Mouse (Mus musculus): ENCODE results near the gene Cped1. TPM values are rescaled to one million over a fixed set of nuclear protein-coding genes. Genes with fewer than 3 reads are reported as not detected.
"Not testable (repeated sequence)": the region's sequence is repeated elsewhere in the genome, so short reads cannot be mapped to it uniquely, and the experiment has no call there.

The Cped1 gene
- total and polyA plus RNA-seq, 3 experiments, result 0.22 TPM; not detected in 2

DNA sequence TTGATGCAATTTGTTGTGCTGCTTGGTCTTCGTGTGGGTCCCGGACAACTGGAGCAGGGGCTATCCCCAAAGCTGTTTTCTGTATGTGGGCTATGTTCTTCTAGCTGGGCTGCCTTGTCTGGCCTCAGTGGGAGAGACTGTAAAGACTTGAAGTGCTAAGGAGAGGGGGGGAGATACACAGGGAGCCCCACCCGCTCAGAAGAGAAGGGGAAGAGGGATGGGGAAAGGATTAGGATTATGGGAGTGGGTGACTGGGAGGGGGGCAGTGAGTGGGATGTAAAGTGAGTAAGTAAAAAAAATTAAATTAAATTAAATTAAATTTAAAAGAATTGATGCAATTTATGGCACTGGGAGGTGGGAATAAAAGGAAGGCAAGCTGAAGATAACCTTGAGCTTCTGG lies 50.2 kb downstream of the Cped1 start:
- Histone ChIP-seq H3K9me3 (replicated peaks) (no peaks in the 10 kb centered on the region), H3K4me1 (ENCODE audit: insufficient read depth, low read depth, low read length) (no peaks in the 10 kb centered on the region), H3K4me3 (ENCODE audit: low read depth, low read length) (no peak overlapping the region), H3K27me3 (ENCODE audit: insufficient read depth, low read length) (no peaks in the 10 kb centered on the region), H3K36me3 (replicated peaks) (no peaks in the 10 kb centered on the region)
- DNase-seq (ENCODE audit: low spot score) (no peak), ATAC-seq (ENCODE audit: extremely low read depth, insufficient number of reproducible peaks, low FRiP score, poor library complexity, severe bottlenecking) (no peak)
- TF ChIP-seq GATA1 (IDR thresholded peaks at IDR 0.05; ENCODE audit: borderline replicate concordance, low read length) (no peak), GATA2 (IDR thresholded peaks at IDR 0.05; ENCODE audit: borderline replicate concordance, low read depth, low read length) (no peak), POLR2AphosphoS5 (IDR thresholded peaks at IDR 0.05; ENCODE audit: insufficient replicate concordance, low read depth, low read length) (no peak), CTCF (IDR thresholded peaks at IDR 0.05; ENCODE audit: low read depth, low read length) (no peak), TAL1 (conservative IDR thresholded peaks at IDR 0.05; ENCODE audit: low read depth, low read length) (no peak)

DNA sequence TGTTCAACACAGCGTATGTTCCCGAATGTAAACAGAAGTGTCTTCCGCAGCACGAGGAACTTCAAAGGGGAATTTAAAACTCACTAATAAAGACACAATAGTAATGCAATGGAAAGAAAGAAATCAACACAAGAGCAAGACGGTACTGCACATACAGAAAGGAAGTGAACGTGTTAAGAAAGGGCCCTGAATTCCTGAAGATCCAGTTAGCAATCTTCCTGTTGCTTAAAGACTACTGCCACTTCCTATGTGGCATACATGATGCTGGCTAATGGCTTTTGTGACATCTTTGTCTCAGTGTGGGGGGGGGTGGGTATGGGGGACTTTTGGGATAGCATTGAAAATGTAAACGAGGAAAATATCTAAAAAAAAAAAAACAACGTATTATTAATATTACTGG lies 50.7 kb downstream of the Cped1 start:
- Histone ChIP-seq H3K9me3 (replicated peaks) (no peaks in the 10 kb centered on the region), H3K4me1 (ENCODE audit: insufficient read depth, low read depth, low read length) (no peaks in the 10 kb centered on the region), H3K27me3 (ENCODE audit: insufficient read depth, low read length) (no peaks in the 10 kb centered on the region), H3K36me3 (replicated peaks) (no peaks in the 10 kb centered on the region), H3K4me3 (ENCODE audit: low read depth, low read length) (no peak overlapping the region)
- TF ChIP-seq TAL1 (conservative IDR thresholded peaks at IDR 0.05; ENCODE audit: low read depth, low read length) (no peak), GATA2 (IDR thresholded peaks at IDR 0.05; ENCODE audit: borderline replicate concordance, low read depth, low read length) (no peak), POLR2AphosphoS5 (IDR thresholded peaks at IDR 0.05; ENCODE audit: insufficient replicate concordance, low read depth, low read length) (no peak), CTCF (IDR thresholded peaks at IDR 0.05; ENCODE audit: low read depth, low read length) (no peak), GATA1 (IDR thresholded peaks at IDR 0.05; ENCODE audit: borderline replicate concordance, low read length) (no peak)
- no peak for DNase-seq (ENCODE audit: low spot score)
- ATAC-seq (ENCODE audit: extremely low read depth, insufficient number of reproducible peaks, low FRiP score, poor library complexity, severe bottlenecking), result no peak

DNA sequence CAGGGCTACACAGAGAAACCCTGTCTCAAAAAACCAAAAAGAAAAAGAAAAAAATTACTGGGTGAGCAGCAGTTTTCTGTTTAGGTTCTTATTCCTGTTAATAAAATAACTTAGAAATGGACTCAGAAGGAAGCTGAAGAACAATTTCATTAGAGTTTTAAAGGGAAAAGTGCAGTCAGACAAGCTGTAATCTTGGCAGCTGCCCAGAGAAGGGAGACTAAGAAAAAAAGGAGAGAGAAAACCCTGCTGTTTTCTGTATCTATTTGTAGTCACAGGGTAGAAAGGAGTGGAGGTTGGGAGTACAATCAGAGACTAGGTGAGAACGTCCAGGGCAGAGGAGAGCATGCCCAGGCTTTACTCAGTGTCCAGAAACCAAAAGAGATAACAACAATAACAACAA lies 51.2 kb downstream of the Cped1 start:
- DNase-seq (ENCODE audit: low spot score) (no peak), ATAC-seq (ENCODE audit: extremely low read depth, insufficient number of reproducible peaks, low FRiP score, poor library complexity, severe bottlenecking) (no peak)
- Histone ChIP-seq H3K4me1 (ENCODE audit: insufficient read depth, low read depth, low read length) (no peaks in the 10 kb centered on the region), H3K9me3 (replicated peaks) (no peaks in the 10 kb centered on the region), H3K4me3 (ENCODE audit: low read depth, low read length) (no peak overlapping the region), H3K27me3 (ENCODE audit: insufficient read depth, low read length) (no peaks in the 10 kb centered on the region), H3K36me3 (replicated peaks) (no peaks in the 10 kb centered on the region)
- no peak for TF ChIP-seq GATA2 (IDR thresholded peaks at IDR 0.05; ENCODE audit: borderline replicate concordance, low read depth, low read length)
- no peak for TF ChIP-seq TAL1 (conservative IDR thresholded peaks at IDR 0.05; ENCODE audit: low read depth, low read length)
- no peak for TF ChIP-seq CTCF (IDR thresholded peaks at IDR 0.05; ENCODE audit: low read depth, low read length)
- TF ChIP-seq GATA1 (IDR thresholded peaks at IDR 0.05; ENCODE audit: borderline replicate concordance, low read length), result no peak
- no peak for TF ChIP-seq POLR2AphosphoS5 (IDR thresholded peaks at IDR 0.05; ENCODE audit: insufficient replicate concordance, low read depth, low read length)

DNA sequence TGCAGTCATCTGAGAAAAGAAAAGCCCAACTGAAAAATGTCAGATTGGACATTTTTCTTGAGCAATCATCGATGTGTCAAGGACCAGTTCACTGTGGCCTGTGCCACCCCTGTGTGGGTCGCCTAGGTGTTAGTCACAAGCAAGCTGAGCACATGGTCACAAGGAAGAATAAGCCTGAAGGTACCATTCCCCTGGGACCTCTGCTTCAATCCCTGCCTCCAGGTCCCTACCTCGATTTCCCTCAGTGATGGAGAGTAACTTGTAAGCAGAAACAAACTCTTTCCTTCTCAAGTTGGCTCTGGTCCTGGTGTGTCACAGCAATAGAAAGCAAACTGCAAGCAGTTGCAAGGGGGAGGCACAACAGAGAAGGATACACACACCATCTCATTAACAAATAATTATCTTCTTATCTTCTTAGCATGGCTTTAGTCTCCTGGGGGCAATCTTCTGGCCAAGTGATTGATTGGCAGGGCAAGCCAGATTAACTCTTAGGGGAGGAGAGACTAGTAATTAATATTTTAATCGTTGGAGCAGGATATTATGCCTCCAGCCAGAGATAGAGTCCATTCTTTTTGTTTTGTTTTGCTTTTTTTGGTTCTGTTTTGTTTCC lies 51.8 kb downstream of the Cped1 start:
- DNase-seq (ENCODE audit: low spot score) (no peak), ATAC-seq (ENCODE audit: extremely low read depth, insufficient number of reproducible peaks, low FRiP score, poor library complexity, severe bottlenecking) (no peak)
- H3K9me3 ChIP-seq (replicated peaks), result no peaks in the 10 kb centered on the region
- TF ChIP-seq GATA1 (IDR thresholded peaks at IDR 0.05; ENCODE audit: borderline replicate concordance, low read length) (no peak), TAL1 (conservative IDR thresholded peaks at IDR 0.05; ENCODE audit: low read depth, low read length) (no peak)
- no peaks in the 10 kb centered on the region for H3K36me3 ChIP-seq (replicated peaks)
- H3K4me1 ChIP-seq (ENCODE audit: insufficient read depth, low read depth, low read length), result no peaks in the 10 kb centered on the region
- H3K27me3 ChIP-seq (ENCODE audit: insufficient read depth, low read length), result no peaks in the 10 kb centered on the region
- no peak overlapping the region for H3K4me3 ChIP-seq (ENCODE audit: low read depth, low read length)

DNA sequence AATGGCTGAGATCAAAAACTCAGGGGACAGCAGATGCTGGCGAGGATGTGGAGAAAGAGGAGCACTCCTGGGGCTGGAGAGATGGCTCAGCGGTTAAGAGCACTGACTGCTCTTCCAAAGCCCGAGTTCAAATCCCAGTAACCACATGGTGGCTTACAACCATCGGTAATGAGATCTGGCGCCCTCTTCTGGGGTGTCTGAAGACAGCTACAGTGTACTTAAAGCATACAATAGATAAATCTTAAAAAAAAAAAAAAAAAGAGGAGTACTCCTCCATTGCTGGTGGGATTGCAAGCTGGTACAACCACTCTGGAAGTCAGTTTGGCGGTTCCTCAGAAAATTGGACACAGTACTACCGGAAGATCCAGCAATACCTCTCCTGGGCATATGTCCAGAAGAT lies 54.0 kb downstream of the Cped1 start:
- DNase-seq (ENCODE audit: low spot score); H3K9me3 ChIP-seq (replicated peaks); H3K27me3 ChIP-seq (ENCODE audit: insufficient read depth, low read length); H3K4me1 ChIP-seq (ENCODE audit: insufficient read depth, low read depth, low read length); H3K4me3 ChIP-seq (ENCODE audit: low read depth, low read length); ATAC-seq (ENCODE audit: extremely low read depth, insufficient number of reproducible peaks, low FRiP score, poor library complexity, severe bottlenecking); H3K36me3 ChIP-seq (replicated peaks): not testable (repeated sequence)

DNA sequence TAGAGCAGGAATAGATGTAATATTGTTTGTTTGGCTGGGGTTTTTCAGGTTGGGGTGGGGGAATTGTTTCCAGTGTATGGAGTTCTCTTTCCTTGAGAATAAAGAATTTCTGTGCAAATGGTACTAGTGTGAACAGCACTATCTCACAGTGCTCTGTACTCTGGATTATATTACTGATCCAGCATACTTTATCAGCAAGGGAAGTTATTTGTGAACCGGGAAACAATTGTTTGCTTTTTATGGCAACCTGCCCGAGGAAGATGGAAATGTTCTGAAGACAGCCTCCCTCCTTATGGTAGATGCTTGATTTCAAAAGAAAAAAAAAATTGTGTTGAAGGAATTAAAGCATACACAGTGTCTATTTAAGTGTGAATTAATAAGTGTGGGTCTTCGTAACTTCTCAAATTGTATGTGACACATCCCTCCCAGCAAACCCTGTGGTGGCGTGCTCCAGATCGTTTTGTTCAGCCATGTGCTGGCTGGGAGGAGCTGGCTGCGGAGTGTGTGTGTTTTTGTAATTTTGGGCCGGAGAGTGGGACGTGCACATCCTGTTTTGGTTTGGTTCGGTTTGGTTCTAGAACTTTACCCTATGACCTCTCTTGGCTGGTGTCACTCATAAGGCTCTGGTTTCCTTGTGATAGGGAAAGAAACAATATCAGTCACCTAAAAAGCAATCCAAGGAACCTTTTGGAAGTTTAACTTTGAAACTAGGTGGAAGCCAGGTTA lies 59.3 kb downstream of the Cped1 start:
- ATAC-seq (ENCODE audit: extremely low read depth, insufficient number of reproducible peaks, low FRiP score, poor library complexity, severe bottlenecking), result no peak
- H3K9me3 ChIP-seq (replicated peaks), result no peaks in the 10 kb centered on the region
- no peaks in the 10 kb centered on the region for H3K36me3 ChIP-seq (replicated peaks)
- no peak for DNase-seq (ENCODE audit: low spot score)
- H3K27me3 ChIP-seq (ENCODE audit: insufficient read depth, low read length), result no peaks in the 10 kb centered on the region
- no peaks in the 10 kb centered on the region for H3K4me1 ChIP-seq (ENCODE audit: insufficient read depth, low read depth, low read length)
- no peak overlapping the region for H3K4me3 ChIP-seq (ENCODE audit: low read depth, low read length)
- no peak for TF ChIP-seq GATA1 (IDR thresholded peaks at IDR 0.05; ENCODE audit: borderline replicate concordance, low read length)
- no peak for TF ChIP-seq POLR2AphosphoS5 (IDR thresholded peaks at IDR 0.05; ENCODE audit: insufficient replicate concordance, low read depth, low read length)
- no peak for TF ChIP-seq CTCF (IDR thresholded peaks at IDR 0.05; ENCODE audit: low read depth, low read length)
- TF ChIP-seq TAL1 (conservative IDR thresholded peaks at IDR 0.05; ENCODE audit: low read depth, low read length), result no peak
- TF ChIP-seq GATA2 (IDR thresholded peaks at IDR 0.05; ENCODE audit: borderline replicate concordance, low read depth, low read length), result no peak
